Mouse (Mus musculus) G1E (cell line): ENCODE results near the gene Gm27021. TPM values are rescaled to one million over a fixed set of nuclear protein-coding genes. Genes with fewer than 3 reads are reported as not detected.

Experiments used
- ATAC-seq: 2 replicates; pipeline ENCODE4 v1.8.0; 2016; ENCODE audit warnings: mild to moderate bottlenecking; ENCODE audit not compliant: insufficient number of reproducible peaks, poor library complexity, low FRiP score, severe bottlenecking; ENCODE audit errors: extremely low read depth
- DNase-seq: peaks from one replicate; pipeline ENCODE4 v3.0.0; 2012; ENCODE audit warnings: low spot score
- H3K27me3 ChIP-seq: 2 replicates; pipeline ENCODE4 v1.6.1; 2012; ENCODE audit warnings: mild to moderate bottlenecking, low read length, inconsistent platforms; ENCODE audit not compliant: insufficient read depth
- H3K36me3 ChIP-seq: replicated peaks from 2 replicates; pipeline ENCODE3; 2012; ENCODE audit warnings: mild to moderate bottlenecking, inconsistent platforms
- H3K4me1 ChIP-seq: 2 replicates; pipeline ENCODE4 v1.6.1; 2012; ENCODE audit warnings: low read depth, low read length, inconsistent platforms, mixed read lengths; ENCODE audit not compliant: insufficient read depth
- H3K4me3 ChIP-seq: 2 replicates; pipeline ENCODE4 v1.5.1; 2012; ENCODE audit warnings: low read depth, mild to moderate bottlenecking, inconsistent platforms, low read length, moderate library complexity, mixed read lengths
- H3K9me3 ChIP-seq: replicated peaks from 2 replicates; pipeline ENCODE4 v1.6.1; 2012; ENCODE audit warnings: inconsistent platforms
- CTCF ChIP-seq: IDR thresholded peaks from 2 replicates; pipeline ENCODE4 v1.5.1; 2012; ENCODE audit warnings: low read depth, low read length, inconsistent platforms, mixed read lengths
- GATA1 ChIP-seq: IDR thresholded peaks from 2 replicates; pipeline ENCODE4 v1.6.1; 2012; ENCODE audit warnings: borderline replicate concordance, low read length, inconsistent platforms, mixed read lengths
- GATA2 ChIP-seq: IDR thresholded peaks from 2 replicates; pipeline ENCODE4 v1.6.1; 2012; ENCODE audit warnings: low read depth, low read length, inconsistent platforms, borderline replicate concordance
- POLR2AphosphoS5 ChIP-seq: IDR thresholded peaks from 2 replicates; pipeline ENCODE4 v1.6.1; 2012; ENCODE audit warnings: low read depth, low read length, inconsistent platforms; ENCODE audit not compliant: insufficient replicate concordance
- TAL1 ChIP-seq: conservative IDR thresholded peaks from 2 replicates; pipeline ENCODE4 v1.6.1; 2012; ENCODE audit warnings: low read depth, low read length, inconsistent platforms, mixed read lengths
- polyA plus RNA-seq: library from polyadenylated mRNA; stranded (reverse); fragments of >175 nt; gene quantifications from 2 replicates; pipeline ENCODE4 v1.2.3, GENCODE M21; 2012
- total RNA-seq, 2 experiments: library from RNA; stranded (forward) in 1 of 2; stranded (reverse) in 1 of 2; fragments of 200-1000 nt in 1 of 2; fragments of >200 nt in 1 of 2; fragmentation: Nextera tagmentation in 1 of 2; gene quantifications; 2 replicates each; pipeline ENCODE4 v1.2.3; 2014 to 2017

The Gm27021 gene
- total and polyA plus RNA-seq, 3 experiments: 0.77 TPM; not detected in 2

GRCm38 (mm10) chr8:120686576-120686975 lies 18.7 kb upstream of the Gm27021 start:
- Histone ChIP-seq H3K27me3 (no peaks in the 10 kb centered on the region; the same call in 1 of the 2 replicates), H3K9me3 (peaks cover 1% of the 10 kb centered on the region), H3K4me3 (no peak overlapping the region), H3K4me1 (peaks cover 5% of the 10 kb centered on the region; the same call in 1 of the 2 replicates), H3K36me3 (no peaks in the 10 kb centered on the region)
- TF ChIP-seq GATA1: no peak
- no peak for TF ChIP-seq CTCF
- no peak for TF ChIP-seq POLR2AphosphoS5
- no peak for TF ChIP-seq GATA2
- no peak for TF ChIP-seq TAL1
- DNase-seq (no peak), ATAC-seq (no peak)

- H3K27me3 ChIP-seq: peaks cover 3% of the 10 kb centered on the region; the same call in 1 of the 2 replicates
Observed at GRCm38 (mm10) chr8:120686051-120686450, 18.2 kb upstream of the Gm27021 start.

GRCm38 (mm10) chr8:120685591-120685990 lies 17.7 kb upstream of the Gm27021 start:
- DNase-seq: no peak
- H3K27me3 ChIP-seq: peaks cover 3% of the 10 kb centered on the region; the same call in 1 of the 2 replicates
- no peaks in the 10 kb centered on the region for H3K36me3 ChIP-seq
- ATAC-seq: no peak
- TF ChIP-seq POLR2AphosphoS5: no peak
- no peak for TF ChIP-seq CTCF
- TF ChIP-seq GATA2: no peak
- no peak for TF ChIP-seq TAL1
- no peak for TF ChIP-seq GATA1
- H3K4me3 ChIP-seq: no peak overlapping the region
- H3K4me1 ChIP-seq: peaks cover 5% of the 10 kb centered on the region; the same call in 1 of the 2 replicates
- H3K9me3 ChIP-seq: no peaks in the 10 kb centered on the region

More at GRCm38 (mm10) chr8:120686051-120686450, 18.2 kb upstream of the Gm27021 start:
- Histone ChIP-seq H3K36me3 (no peaks in the 10 kb centered on the region), H3K4me3 (no peak overlapping the region), H3K4me1 (peaks cover 5% of the 10 kb centered on the region; the same call in 1 of the 2 replicates), H3K9me3 (no peaks in the 10 kb centered on the region)
- no peak for DNase-seq
- ATAC-seq: no peak
- TF ChIP-seq POLR2AphosphoS5 (no peak), GATA2 (no peak), TAL1 (no peak), GATA1 (no peak), CTCF (no peak)

GRCm38 (mm10) chr8:120685097-120685496 lies 17.2 kb upstream of the Gm27021 start:
- no peaks in the 10 kb centered on the region for H3K36me3 ChIP-seq
- peaks cover 3% of the 10 kb centered on the region; the same call in 1 of the 2 replicates for H3K27me3 ChIP-seq
- no peak for TF ChIP-seq GATA1
- TF ChIP-seq TAL1: no peak
- TF ChIP-seq CTCF: no peak
- TF ChIP-seq POLR2AphosphoS5: no peak
- TF ChIP-seq GATA2: no peak
- peaks cover 6% of the 10 kb centered on the region for H3K4me1 ChIP-seq
- ATAC-seq: no peak
- DNase-seq: no peak
- H3K9me3 ChIP-seq: no peaks in the 10 kb centered on the region
- H3K4me3 ChIP-seq: no peak overlapping the region

- Histone ChIP-seq H3K36me3 (no peaks in the 10 kb centered on the region), H3K27me3 (peaks cover 3% of the 10 kb centered on the region; the same call in 1 of the 2 replicates), H3K4me3 (no peak overlapping the region), H3K9me3 (no peaks in the 10 kb centered on the region), H3K4me1 (peaks cover 14% of the 10 kb centered on the region)
- no peak for ATAC-seq
- no peak for TF ChIP-seq POLR2AphosphoS5
- TF ChIP-seq GATA2: no peak
- no peak for TF ChIP-seq CTCF
- TF ChIP-seq TAL1: no peak
- DNase-seq: no peak
Observed at GRCm38 (mm10) chr8:120684082-120684481, 16.2 kb upstream of the Gm27021 start.

GRCm38 (mm10) chr8:120683602-120684001 lies 15.7 kb upstream of the Gm27021 start:
- Histone ChIP-seq H3K4me3 (no peak overlapping the region), H3K4me1 (peaks cover 14% of the 10 kb centered on the region), H3K27me3 (peaks cover 3% of the 10 kb centered on the region; the same call in 1 of the 2 replicates), H3K9me3 (no peaks in the 10 kb centered on the region), H3K36me3 (no peaks in the 10 kb centered on the region)
- ATAC-seq (no peak), DNase-seq (no peak)
- TF ChIP-seq GATA1: no peak
- TF ChIP-seq GATA2: no peak
- TF ChIP-seq TAL1: no peak
- TF ChIP-seq CTCF: no peak
- no peak for TF ChIP-seq POLR2AphosphoS5
